Mouse (Mus musculus) kidney, adult 2 months (tissue): ENCODE measurements at regions not wholly inside any gene's neighbourhood (a gene's known extent, or its start where the extent isn't known, plus 50 kb on each side); places are given as distances from the start of the nearest gene placed in this dataset.

Experiments used
- CTCF ChIP-seq: fragments of 200-500 bp; conservative IDR thresholded peaks from 2 replicates; pipeline ENCODE4 v1.5.1; 2011; ENCODE audit warnings: low read depth, mild to moderate bottlenecking, control low read depth, low read length, moderate library complexity, mixed read lengths; ENCODE audit not compliant: insufficient read depth, insufficient read length
- POLR2A ChIP-seq: fragments of 200-500 bp; IDR thresholded peaks from one replicate; pipeline ENCODE4 v1.6.1; 2011; ENCODE audit warnings: low read depth, low read length, control low read depth

DNA sequence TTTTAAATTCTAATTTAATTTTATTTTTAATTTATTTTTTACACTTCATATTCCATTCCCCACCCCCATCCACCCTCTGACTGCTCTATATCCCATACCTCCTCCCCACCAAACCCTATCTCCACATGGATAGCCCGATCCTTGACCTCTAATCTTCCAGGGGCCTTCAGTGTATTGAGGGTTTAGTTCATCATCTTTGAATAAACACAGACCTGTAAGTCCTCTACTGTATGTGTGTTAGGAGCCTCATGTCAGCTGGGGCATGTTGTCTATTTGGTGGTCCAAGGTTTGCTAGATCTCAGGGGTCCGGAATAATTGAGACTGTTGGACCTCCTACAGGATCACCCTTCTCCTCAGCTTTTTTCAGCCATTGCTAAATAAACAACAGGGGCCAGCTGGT, 540.2 kb upstream of the Pcdh20 start:
- TF ChIP-seq CTCF: no peak
- no peak for TF ChIP-seq POLR2A
